Mouse (Mus musculus): ENCODE data around the gene Phactr3.

GRCm38 (mm10) chr2:178319766-178320165 is 201.0 kb downstream of the Phactr3 start:
- no peak for TF ChIP-seq CTCF (IDR thresholded peaks at IDR 0.05)
- no peak for TF ChIP-seq EP300 (IDR thresholded peaks at IDR 0.05)
